Mouse (Mus musculus) kidney, embryonic 16.5 days (tissue): ENCODE measurements around the gene Cacna1a. TPM values are rescaled to one million over a fixed set of nuclear protein-coding genes. Genes with fewer than 3 reads are reported as not detected.

Experiments used
- ATAC-seq: fragments of 200-750 bp; cut with Nextera tagmentation; 2 replicates; pipeline ENCODE4 v1.8.0; 2017; ENCODE audit warnings: moderate TSS enrichment; ENCODE audit not compliant: low FRiP score, low TSS enrichment
- H3K27ac ChIP-seq: fragments of 300-500 bp; sonication (generic); 2 replicates; pipeline ENCODE4 v1.5.1; 2014; ENCODE audit warnings: low read length
- H3K27me3 ChIP-seq: fragments of 300-500 bp; sonication (generic); 2 replicates; pipeline ENCODE4 v1.6.1; 2014; ENCODE audit warnings: low read length, control low read depth, mixed read lengths; ENCODE audit not compliant: insufficient read depth
- H3K36me3 ChIP-seq: fragments of 300-500 bp; sonication (generic); 2 replicates; pipeline ENCODE4 v1.6.1; 2014; ENCODE audit warnings: low read length, control low read depth, mixed read lengths; ENCODE audit not compliant: insufficient read depth
- H3K4me1 ChIP-seq: fragments of 300-500 bp; sonication (generic); 2 replicates; pipeline ENCODE4 v1.6.1; 2014; ENCODE audit warnings: low read length, control low read depth, mixed read lengths; ENCODE audit not compliant: insufficient read depth
- H3K4me2 ChIP-seq: fragments of 300-500 bp; sonication (generic); replicated peaks from 2 replicates; pipeline ENCODE4 v1.6.1; 2014; ENCODE audit warnings: low read depth, low read length
- H3K4me3 ChIP-seq: fragments of 300-500 bp; sonication (generic); 2 replicates; pipeline ENCODE4 v1.5.1; 2014; ENCODE audit warnings: mild to moderate bottlenecking, low read length
- H3K9ac ChIP-seq: fragments of 300-500 bp; sonication (generic); replicated peaks from 2 replicates; pipeline ENCODE4 v1.6.1; 2014; ENCODE audit warnings: low read length
- H3K9me3 ChIP-seq: fragments of 300-500 bp; sonication (generic); 2 replicates; pipeline ENCODE4 v1.6.1; 2016; ENCODE audit warnings: low read length, control low read depth
- whole genome bisulfite sequencing: fragments of 180-500 bp; shearing (Covaris S2); extraction: QIAGEN DNeasy Blood & Tissue Kit; methylation state at CpG from one replicate; pipeline ENCODE4 v1.1.7; 2014; 5-methylcytosine and 5-hydroxymethylcytosine counted together
- polyA plus RNA-seq: library from polyadenylated mRNA; unstranded; fragments of >200 nt; fragmentation: Nextera tagmentation; extraction: Ambion mirVana; gene quantifications from 2 replicates; pipeline ENCODE4 v1.2.1, GENCODE M21; 2015

Cacna1a gene
- polyA plus RNA-seq, 1 experiment from 2014 or later, result 2.0 TPM

DNA sequence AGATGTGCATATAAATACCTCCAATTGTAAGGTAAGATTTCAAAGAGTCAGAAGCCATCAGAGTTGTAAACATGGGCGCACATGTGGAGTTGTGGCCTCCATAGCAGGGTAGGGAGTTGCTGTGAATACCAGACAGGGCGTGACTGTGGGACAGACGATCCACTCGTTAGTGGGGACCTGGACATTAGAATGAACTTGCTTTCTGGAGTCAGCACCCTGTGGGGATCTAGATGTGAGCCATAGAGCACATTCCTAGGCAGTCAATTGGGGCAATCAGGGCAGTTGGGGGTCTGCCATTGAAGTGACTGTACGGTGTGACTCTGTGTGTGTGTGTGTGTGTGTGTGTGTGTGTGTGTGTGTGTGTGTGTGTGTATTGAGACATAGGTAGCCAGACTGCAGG is 3.4 kb downstream of the Cacna1a start:
- H3K27ac ChIP-seq, result no peak overlapping the region
- no peaks in the 10 kb centered on the region for H3K9me3 ChIP-seq
- no peaks in the 10 kb centered on the region; the same call in 1 of the 2 replicates for H3K4me1 ChIP-seq
- 92% methylated on average over 5 of the region's 5 CpGs for WGBS
- ATAC-seq, result no peak
- H3K36me3 ChIP-seq, result no peaks in the 10 kb centered on the region
- H3K27me3 ChIP-seq, result no peaks in the 10 kb centered on the region
- H3K4me2 ChIP-seq, result no peak overlapping the region
- H3K9ac ChIP-seq, result no peak overlapping the region
- H3K4me3 ChIP-seq, result no peak overlapping the region

DNA sequence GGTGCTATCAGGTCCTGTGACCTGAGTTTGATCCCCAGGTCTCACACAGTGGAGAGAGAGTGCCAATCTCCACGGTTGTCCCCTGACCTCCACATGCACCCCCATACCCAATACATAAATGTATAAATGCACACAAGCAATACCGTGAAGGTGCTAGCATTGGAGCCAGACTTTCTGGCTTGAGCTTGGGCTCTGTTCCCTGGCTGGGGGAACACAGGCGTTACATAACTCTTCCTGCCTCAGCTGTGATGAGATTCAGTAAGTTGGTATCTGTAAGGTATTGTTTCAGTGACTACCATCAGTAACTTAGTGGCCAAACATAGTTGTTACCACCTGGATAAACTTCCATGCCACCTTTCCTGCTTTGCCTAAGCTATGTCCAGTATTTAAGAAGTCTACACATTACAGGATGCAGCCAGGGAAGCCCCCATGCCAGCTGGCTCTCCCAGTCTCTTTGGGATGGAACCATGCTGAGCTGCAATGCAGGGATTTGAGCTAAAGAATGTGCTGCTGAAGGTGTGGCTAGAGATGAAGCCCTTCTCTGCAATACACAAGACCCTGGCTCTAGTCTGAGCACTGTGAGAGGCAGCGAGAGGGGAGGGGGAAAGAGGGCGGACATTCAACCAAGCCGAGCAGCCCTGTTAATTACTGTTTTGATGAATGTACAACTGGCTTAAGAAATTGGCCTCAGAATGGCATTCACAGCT is 7.7 kb downstream of the Cacna1a start:
- ATAC-seq, result no peak
- H3K9me3 ChIP-seq, result no peaks in the 10 kb centered on the region
- no peaks in the 10 kb centered on the region for H3K27me3 ChIP-seq
- no peak overlapping the region for H3K4me2 ChIP-seq
- no peak overlapping the region for H3K27ac ChIP-seq
- H3K4me3 ChIP-seq, result no peak overlapping the region
- WGBS, result 69% methylated on average over 6 of the region's 6 CpGs
- no peaks in the 10 kb centered on the region for H3K4me1 ChIP-seq
- no peak overlapping the region for H3K9ac ChIP-seq
- no peaks in the 10 kb centered on the region for H3K36me3 ChIP-seq

DNA sequence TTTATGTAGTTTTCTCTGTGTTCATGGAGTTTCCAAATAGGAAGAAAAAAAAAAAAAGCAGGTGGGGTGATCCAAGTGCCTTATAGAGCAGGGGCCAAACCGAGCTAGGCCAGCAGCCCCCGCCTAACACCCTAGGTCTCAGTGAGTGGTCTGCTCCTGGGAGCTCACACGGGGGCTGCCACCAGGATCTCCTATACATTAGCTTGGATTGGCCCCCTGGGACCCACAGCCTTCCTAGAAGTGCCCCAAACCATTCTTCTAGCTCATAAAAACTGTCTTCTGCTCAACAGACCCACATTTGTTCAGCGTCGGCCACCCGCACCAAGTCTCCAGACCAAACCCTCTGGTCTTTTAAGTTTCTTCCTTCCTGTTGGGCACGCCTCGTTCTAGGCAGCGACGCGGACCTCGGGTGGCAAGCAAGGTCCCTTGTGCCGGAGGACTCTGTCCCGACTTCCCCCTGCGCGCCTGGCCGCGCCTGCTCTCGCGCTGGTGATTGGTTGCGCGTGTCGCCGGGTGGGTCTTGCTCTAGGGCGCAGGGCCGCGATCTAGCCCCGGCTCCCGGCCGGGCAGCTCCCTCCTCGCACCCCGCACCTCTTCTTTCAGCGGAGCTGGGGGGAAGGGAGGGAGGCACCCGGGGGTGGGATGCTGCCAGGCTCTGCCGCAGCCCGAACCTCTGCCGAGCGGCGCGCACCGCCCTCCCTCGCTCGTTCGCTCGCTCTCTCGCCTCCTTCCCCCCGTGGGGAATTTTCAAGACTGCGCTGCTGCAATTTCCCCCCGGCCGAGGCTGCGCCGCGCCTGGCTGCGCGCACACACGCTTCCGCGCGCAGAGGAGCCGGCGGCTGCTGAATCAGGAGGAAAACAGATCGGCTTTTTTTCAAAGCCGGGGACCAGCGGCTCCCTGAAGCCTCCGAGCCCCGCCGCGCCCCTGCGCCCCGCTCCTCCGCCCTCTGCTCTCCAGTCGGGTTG is 25.9 kb downstream of the Cacna1a start:
- H3K36me3 ChIP-seq, result no peaks in the 10 kb centered on the region
- peaks cover 6% of the 10 kb centered on the region; the same call in 1 of the 2 replicates for H3K9me3 ChIP-seq
- peak; percentile 76 for ATAC-seq
- peak overlapping the region; percentile 54 for H3K9ac ChIP-seq
- no peaks in the 10 kb centered on the region for H3K4me1 ChIP-seq
- peak overlapping the region; percentile 57 for H3K4me3 ChIP-seq
- WGBS, result 1% methylated on average over 70 of the region's 72 CpGs
- peak overlapping the region; percentile 99 for H3K4me2 ChIP-seq
- H3K27me3 ChIP-seq, result peaks cover 35% of the 10 kb centered on the region
- no peak overlapping the region for H3K27ac ChIP-seq

DNA sequence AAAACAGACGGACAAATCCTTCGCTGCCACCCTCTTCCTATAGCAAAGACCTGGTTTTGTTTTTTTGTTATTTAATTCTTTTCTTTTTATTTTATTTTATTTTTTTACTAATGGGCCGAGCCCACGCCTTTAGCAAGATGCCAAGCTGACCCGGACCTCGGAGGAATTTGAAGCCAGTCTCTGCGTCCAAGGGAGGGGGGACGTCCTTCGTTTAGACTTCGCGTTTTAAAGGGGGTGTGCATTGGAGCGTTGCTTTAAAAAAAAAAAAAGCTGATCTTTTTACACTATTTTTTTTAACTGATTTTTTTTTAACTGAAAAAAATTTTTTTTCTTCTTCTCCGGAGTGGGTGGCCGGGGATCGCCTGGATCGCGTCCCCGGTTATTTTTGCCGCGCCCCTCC is 26.7 kb downstream of the Cacna1a start:
- H3K4me2 ChIP-seq, result peak overlapping the region; percentile 99
- ATAC-seq, result no peak
- WGBS, result under 1% methylated on average over 18 of the region's 20 CpGs
- no peaks in the 10 kb centered on the region for H3K4me1 ChIP-seq
- H3K36me3 ChIP-seq, result no peaks in the 10 kb centered on the region
- H3K27ac ChIP-seq, result no peak overlapping the region
- peak overlapping the region; percentile 54 for H3K9ac ChIP-seq
- H3K27me3 ChIP-seq, result peaks cover 35% of the 10 kb centered on the region
- H3K9me3 ChIP-seq, result peaks cover 6% of the 10 kb centered on the region; the same call in 1 of the 2 replicates
- peak overlapping the region; percentile 57 for H3K4me3 ChIP-seq

DNA sequence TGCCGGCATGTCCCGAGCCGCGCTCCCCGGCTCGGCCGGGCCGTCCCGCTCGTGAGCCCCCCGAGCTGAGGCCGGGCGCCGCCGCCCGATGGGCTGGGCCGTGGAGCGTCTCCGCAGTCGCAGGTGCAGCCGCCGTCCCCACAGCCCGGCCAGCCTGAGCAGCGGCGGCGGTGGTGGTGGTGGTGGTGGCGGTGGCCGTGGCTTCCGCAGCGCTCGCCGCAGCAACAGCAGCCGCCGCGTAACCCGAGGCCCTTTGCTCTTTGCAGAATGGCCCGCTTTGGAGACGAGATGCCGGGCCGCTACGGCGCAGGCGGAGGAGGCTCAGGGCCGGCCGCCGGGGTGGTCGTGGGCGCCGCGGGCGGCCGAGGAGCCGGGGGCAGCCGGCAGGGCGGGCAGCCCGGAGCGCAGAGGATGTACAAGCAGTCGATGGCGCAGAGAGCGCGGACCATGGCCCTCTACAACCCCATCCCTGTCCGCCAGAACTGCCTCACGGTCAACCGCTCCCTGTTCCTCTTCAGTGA is 27.2 kb downstream of the Cacna1a start:
- 1% methylated on average over 39 of the region's 64 CpGs for WGBS
- peaks cover 35% of the 10 kb centered on the region for H3K27me3 ChIP-seq
- ATAC-seq, result peak; percentile 66

DNA sequence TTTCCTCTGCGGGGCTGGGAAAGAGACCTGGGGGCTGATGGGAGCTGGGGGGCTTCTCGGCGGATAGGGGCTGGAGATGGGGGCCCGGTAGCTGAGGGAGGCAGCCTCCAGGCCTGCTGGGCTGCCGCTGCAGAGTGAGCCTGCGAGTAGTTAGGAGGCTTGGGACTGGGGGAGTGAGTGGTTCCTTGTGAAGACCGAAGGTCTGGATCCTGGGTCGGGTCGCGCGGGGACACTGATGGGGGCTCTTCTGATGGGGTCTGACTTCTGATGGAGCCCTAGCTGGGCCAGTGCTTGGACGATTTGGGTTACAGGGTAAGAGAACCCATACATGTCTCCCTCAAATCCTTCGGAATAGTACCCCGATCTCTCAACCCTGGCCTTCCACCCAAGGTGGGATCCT is 27.8 kb downstream of the Cacna1a start:
- Histone ChIP-seq H3K9ac (peak overlapping the region; percentile 54; the same call in 1 of the 2 replicates), H3K4me2 (peak overlapping the region; percentile 99), H3K36me3 (no peaks in the 10 kb centered on the region), H3K27ac (no peak overlapping the region), H3K9me3 (peaks cover 6% of the 10 kb centered on the region; the same call in 1 of the 2 replicates), H3K4me1 (no peaks in the 10 kb centered on the region), H3K4me3 (peak overlapping the region; percentile 57), H3K27me3 (peaks cover 35% of the 10 kb centered on the region)
- ATAC-seq, result no peak
- 13% methylated on average over 13 of the region's 14 CpGs for WGBS

More for the DNA sequence above, 27.2 kb downstream of the Cacna1a start:
- H3K36me3 ChIP-seq, result no peaks in the 10 kb centered on the region
- H3K9ac ChIP-seq, result peak overlapping the region; percentile 54
- peak overlapping the region; percentile 99 for H3K4me2 ChIP-seq
- H3K4me3 ChIP-seq, result peak overlapping the region; percentile 57
- peaks cover 6% of the 10 kb centered on the region; the same call in 1 of the 2 replicates for H3K9me3 ChIP-seq
- H3K4me1 ChIP-seq, result no peaks in the 10 kb centered on the region
- H3K27ac ChIP-seq, result no peak overlapping the region

DNA sequence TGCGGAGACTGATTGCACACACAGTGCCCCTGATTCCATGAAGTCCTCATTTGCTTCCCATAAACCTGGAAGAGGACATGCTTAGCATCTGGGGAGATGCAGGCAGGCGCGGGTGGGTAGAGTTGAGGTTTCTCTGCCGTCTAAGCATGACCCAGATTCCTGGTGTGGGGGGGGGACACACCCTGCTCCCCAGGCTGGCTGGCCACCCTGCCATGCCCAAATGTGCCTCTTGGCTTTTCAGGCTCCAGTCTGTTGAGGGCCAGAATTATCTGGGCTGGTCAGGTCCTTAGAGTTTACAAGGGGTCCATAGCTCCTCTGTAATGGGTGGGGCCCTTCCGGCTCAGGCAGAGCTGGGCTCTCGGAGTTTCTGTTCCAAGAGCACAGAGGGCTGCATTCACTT is 28.7 kb downstream of the Cacna1a start:
- no peak for ATAC-seq
- no peak overlapping the region for H3K9ac ChIP-seq
- peaks cover 27% of the 10 kb centered on the region for H3K27me3 ChIP-seq
- no peak overlapping the region for H3K4me3 ChIP-seq
- H3K4me1 ChIP-seq, result no peaks in the 10 kb centered on the region
- WGBS, result 79% methylated on average over 6 of the region's 6 CpGs
- H3K4me2 ChIP-seq, result no peak overlapping the region
- no peaks in the 10 kb centered on the region for H3K36me3 ChIP-seq
- H3K27ac ChIP-seq, result no peak overlapping the region
- H3K9me3 ChIP-seq, result peaks cover 6% of the 10 kb centered on the region; the same call in 1 of the 2 replicates

DNA sequence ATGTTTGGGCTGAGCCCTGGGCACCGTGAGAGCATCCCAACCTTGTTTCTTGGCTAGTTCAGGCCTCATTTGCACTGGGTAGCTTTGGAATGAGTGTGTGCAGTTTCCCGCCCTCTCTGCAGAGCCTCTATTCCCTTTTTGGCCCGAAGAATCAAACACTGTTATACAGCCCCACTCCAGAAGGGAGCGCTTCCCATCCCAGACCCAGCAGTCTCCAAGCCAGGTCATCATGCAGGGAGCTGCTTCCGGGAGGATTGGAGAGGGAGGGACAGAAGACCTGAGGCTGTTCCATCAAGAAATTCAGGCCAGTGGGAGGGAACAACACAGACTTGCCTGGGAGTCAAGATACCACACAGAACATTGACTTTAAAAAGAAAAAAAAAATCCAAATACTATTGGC is 29.6 kb downstream of the Cacna1a start:
- no peaks in the 10 kb centered on the region for H3K4me1 ChIP-seq
- no peak overlapping the region for H3K27ac ChIP-seq
- H3K9me3 ChIP-seq, result peaks cover 6% of the 10 kb centered on the region; the same call in 1 of the 2 replicates
- peaks cover 27% of the 10 kb centered on the region for H3K27me3 ChIP-seq
- H3K36me3 ChIP-seq, result no peaks in the 10 kb centered on the region
- no peak overlapping the region for H3K4me2 ChIP-seq
- no peak overlapping the region for H3K9ac ChIP-seq
- H3K4me3 ChIP-seq, result no peak overlapping the region
- no peak for ATAC-seq
- WGBS, result 51% methylated on average over 5 of the region's 5 CpGs

DNA sequence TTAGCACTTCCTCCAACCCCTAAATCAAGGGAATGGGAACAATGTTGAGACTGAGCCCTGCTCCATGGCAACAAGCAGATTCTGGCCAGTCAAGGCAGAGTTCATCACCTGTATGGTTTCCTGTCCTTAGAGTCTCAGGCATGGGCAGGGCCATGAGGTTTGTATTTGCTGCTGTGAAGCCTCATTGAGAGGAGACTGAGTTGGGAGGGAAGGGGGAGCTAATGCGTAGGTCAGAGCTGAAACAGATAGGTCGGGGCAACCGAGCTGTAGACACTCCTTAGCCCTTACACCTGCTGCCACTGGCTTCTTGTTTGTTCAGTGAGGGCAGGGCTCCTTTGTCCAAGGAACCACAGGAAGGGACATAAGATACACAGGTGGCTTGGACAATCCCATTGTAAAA is 36.2 kb downstream of the Cacna1a start:
- ATAC-seq, result no peak
- Histone ChIP-seq H3K9ac (no peak overlapping the region), H3K27me3 (no peaks in the 10 kb centered on the region), H3K4me2 (no peak overlapping the region), H3K9me3 (no peaks in the 10 kb centered on the region), H3K36me3 (no peaks in the 10 kb centered on the region), H3K27ac (no peak overlapping the region), H3K4me1 (no peaks in the 10 kb centered on the region), H3K4me3 (no peak overlapping the region)
- WGBS, result 76% methylated on average over 3 of the region's 3 CpGs
